Mouse (Mus musculus) liver, postnatal 0 days (tissue): ENCODE results near the gene Zbtb3. TPM values are rescaled to one million over a fixed set of nuclear protein-coding genes. Genes with fewer than 3 reads are reported as not detected.
A peak's percentile ranks its signal among the peaks of the same experiment; 100 is the strongest.

Experiments
- ATAC-seq: fragments of 200-750 bp; cut with Nextera tagmentation; 2 replicates; pipeline ENCODE4 v1.8.0; 2017; ENCODE audit warnings: mild to moderate bottlenecking, moderate library complexity
- DNase-seq: peaks from one replicate; pipeline ENCODE4 v3.0.0-alpha.2; 2016
- H3K27ac ChIP-seq: fragments of 300-500 bp; sonication (generic); 2 replicates; pipeline ENCODE4 v1.5.1; 2014; ENCODE audit warnings: antibody characterized with exemption, moderate library complexity, mild to moderate bottlenecking, low read depth
- H3K27me3 ChIP-seq: fragments of 300-500 bp; sonication (generic); 2 replicates; pipeline ENCODE4 v1.6.1; 2014; ENCODE audit warnings: low read length, control low read depth, mixed read lengths; ENCODE audit not compliant: insufficient read depth
- H3K36me3 ChIP-seq: fragments of 300-500 bp; sonication (generic); replicated peaks from 2 replicates; pipeline ENCODE4 v1.6.1; 2014; ENCODE audit warnings: mild to moderate bottlenecking, control low read depth, low read length, moderate library complexity, mixed read lengths; ENCODE audit not compliant: insufficient read depth
- H3K4me1 ChIP-seq: fragments of 300-500 bp; sonication (generic); 2 replicates; pipeline ENCODE4 v1.6.1; 2014; ENCODE audit warnings: antibody characterized with exemption, mild to moderate bottlenecking, control low read depth; ENCODE audit not compliant: insufficient read depth
- H3K4me2 ChIP-seq: fragments of 300-500 bp; sonication (generic); 2 replicates; pipeline ENCODE4 v1.6.1; 2014; ENCODE audit warnings: low read depth, mild to moderate bottlenecking, low read length, moderate library complexity, mixed read lengths
- H3K4me3 ChIP-seq: fragments of 300-500 bp; sonication (generic); 2 replicates; pipeline ENCODE4 v1.5.1; 2014; ENCODE audit warnings: low read depth, low read length
- H3K9ac ChIP-seq: fragments of 300-500 bp; sonication (generic); replicated peaks from 2 replicates; pipeline ENCODE4 v1.6.1; 2014; ENCODE audit warnings: mild to moderate bottlenecking, moderate library complexity
- H3K9me3 ChIP-seq: fragments of 300-500 bp; sonication (generic); 2 replicates; pipeline ENCODE4 v1.6.1; 2016; ENCODE audit warnings: mild to moderate bottlenecking, control low read depth, low read length, mixed read lengths
- CTCF ChIP-seq: sonication (generic); IDR thresholded peaks from 2 replicates; pipeline ENCODE4 v1.5.1; 2016; ENCODE audit warnings: antibody characterized with exemption, low read depth
- EP300 ChIP-seq: IDR thresholded peaks from 2 replicates; pipeline ENCODE4 v1.6.1; 2016; ENCODE audit warnings: antibody characterized with exemption, low read depth, mild to moderate bottlenecking
- WGBS: fragments of 180-500 bp; shearing (Covaris S2); extraction: QIAGEN DNeasy Blood & Tissue Kit; methylation state at CpG from one replicate; pipeline ENCODE4 v1.1.7; 2014; ENCODE audit not compliant: insufficient replicate concordance; 5-methylcytosine and 5-hydroxymethylcytosine counted together
- polyA plus RNA-seq: library from polyadenylated mRNA; unstranded; fragments of >200 nt; fragmentation: Nextera tagmentation; extraction: Ambion mirVana; gene quantifications from 2 replicates; pipeline ENCODE4 v1.2.1, GENCODE M21; 2015

Gene Zbtb3
- polyA plus RNA-seq, 1 experiment from 2014 or later: 0.82 TPM

GRCm38 (mm10) chr19:8798264-8798946, 4.0 kb upstream of the Zbtb3 start, which contains the start of gene Polr2g:
TSS of gene Polr2g (minus strand) at chr19:8798577.
- H3K9ac ChIP-seq: peak within 1 kb of the TSS; percentile 73
- H3K9me3 ChIP-seq: no peaks in the 10 kb centered on the region
- H3K4me1 ChIP-seq: peaks cover 25% of the 10 kb centered on the region
- under 1% methylated on average over 25 of the region's 25 CpGs for whole genome bisulfite sequencing
- peak within 1 kb of the TSS; percentile 68 for H3K4me3 ChIP-seq
- no peaks in the 10 kb centered on the region for H3K27me3 ChIP-seq
- peaks cover 23% of the 10 kb centered on the region for H3K36me3 ChIP-seq
- H3K4me2 ChIP-seq: peak within 1 kb of the TSS; percentile 80
- ATAC-seq (peak; percentile 64), DNase-seq (peak; percentile 91)
- H3K27ac ChIP-seq: peak within 1 kb of the TSS; percentile 77
- TF ChIP-seq CTCF: no peak
- TF ChIP-seq EP300: 0 out of 2 replicates have a peak, but pooled peaks have one; percentile 19

- ATAC-seq: no peak
- H3K4me1 ChIP-seq: peaks cover 27% of the 10 kb centered on the region
Measured at GRCm38 (mm10) chr19:8798947-8799315, 3.4 kb upstream of the Zbtb3 start.

DNA sequence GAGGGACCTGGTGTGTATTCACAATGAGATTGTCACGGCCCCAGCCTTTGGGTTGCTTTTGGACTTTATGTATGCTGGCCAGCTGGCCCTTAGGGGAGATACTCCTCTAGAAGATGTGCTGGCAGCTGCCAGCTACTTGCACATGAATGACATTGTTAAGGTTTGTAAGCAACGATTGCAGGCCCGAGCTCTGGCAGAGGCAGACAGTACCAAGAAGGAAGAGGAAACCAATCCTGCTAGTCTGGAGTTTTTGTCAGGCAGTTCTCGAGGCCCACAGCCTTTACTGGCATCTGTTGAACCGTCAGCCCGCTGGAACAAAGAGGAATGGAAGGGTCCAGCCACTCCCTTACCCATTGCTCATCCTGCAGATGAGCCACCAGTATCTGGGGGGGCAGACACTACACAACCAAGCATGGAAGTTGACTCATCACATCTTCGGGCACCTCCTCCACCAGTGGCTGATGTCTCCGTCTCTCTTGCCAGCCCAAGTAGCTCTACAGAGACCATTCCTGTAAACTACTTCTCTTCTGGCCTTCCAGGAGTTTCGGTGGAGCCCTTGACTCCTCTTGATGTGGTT, 937 bp downstream of the Zbtb3 start:
- Histone ChIP-seq H3K4me1 (peaks cover 19% of the 10 kb centered on the region), H3K9ac (no peak overlapping the region; the same call in 1 of the 2 replicates), H3K36me3 (peaks cover 8% of the 10 kb centered on the region), H3K4me2 (peak overlapping the region; percentile 84; the same call in 1 of the 2 replicates), H3K4me3 (no peak overlapping the region), H3K27ac (peak overlapping the region; percentile 36), H3K9me3 (no peaks in the 10 kb centered on the region), H3K27me3 (no peaks in the 10 kb centered on the region)
- TF ChIP-seq CTCF (no peak), EP300 (no peak)
- DNase-seq: no peak
- WGBS: 73% methylated on average over 9 of the region's 9 CpGs
- ATAC-seq: no peak

More at GRCm38 (mm10) chr19:8798947-8799315, 3.4 kb upstream of the Zbtb3 start:
- peak overlapping the region; percentile 80 for H3K4me2 ChIP-seq
- no peaks in the 10 kb centered on the region for H3K27me3 ChIP-seq
- TF ChIP-seq EP300: no peak
- DNase-seq: no peak
- H3K9ac ChIP-seq: no peak overlapping the region
- no peaks in the 10 kb centered on the region for H3K9me3 ChIP-seq
- peak overlapping the region; percentile 68 for H3K4me3 ChIP-seq
- no peak overlapping the region for H3K27ac ChIP-seq
- H3K36me3 ChIP-seq: peaks cover 17% of the 10 kb centered on the region

GRCm38 (mm10) chr19:8803879-8804660, 1.7 kb downstream of the Zbtb3 start:
- Histone ChIP-seq H3K4me3 (no peak overlapping the region), H3K9ac (no peak overlapping the region), H3K9me3 (no peaks in the 10 kb centered on the region), H3K27ac (no peak overlapping the region), H3K36me3 (peaks cover 12% of the 10 kb centered on the region), H3K4me1 (peaks cover 19% of the 10 kb centered on the region), H3K4me2 (no peak overlapping the region), H3K27me3 (no peaks in the 10 kb centered on the region)
- ATAC-seq: no peak
- TF ChIP-seq CTCF (no peak), EP300 (no peak)
- DNase-seq: no peak
- 74% methylated on average over 11 of the region's 11 CpGs for WGBS

GRCm38 (mm10) chr19:8806810-8807209, 4.5 kb downstream of the Zbtb3 start:
- Histone ChIP-seq H3K4me2 (no peak overlapping the region), H3K27me3 (no peaks in the 10 kb centered on the region), H3K27ac (peak overlapping the region; percentile 18; the same call in 1 of the 2 replicates), H3K4me1 (peaks cover 12% of the 10 kb centered on the region), H3K4me3 (no peak overlapping the region), H3K36me3 (peaks cover 32% of the 10 kb centered on the region), H3K9me3 (no peaks in the 10 kb centered on the region), H3K9ac (no peak overlapping the region)
- WGBS: 86% methylated on average over 5 of the region's 5 CpGs
- DNase-seq: no peak
- ATAC-seq: no peak
- no peak for TF ChIP-seq CTCF
- no peak for TF ChIP-seq EP300

- ATAC-seq (no peak), DNase-seq (no peak)
- Histone ChIP-seq H3K4me3 (no peak overlapping the region), H3K4me1 (peaks cover 7% of the 10 kb centered on the region), H3K27ac (no peak overlapping the region), H3K36me3 (peaks cover 36% of the 10 kb centered on the region), H3K9ac (no peak overlapping the region), H3K27me3 (no peaks in the 10 kb centered on the region), H3K4me2 (no peak overlapping the region), H3K9me3 (no peaks in the 10 kb centered on the region)
- TF ChIP-seq EP300: no peak
- TF ChIP-seq CTCF: peak; percentile 39
- whole genome bisulfite sequencing: 81% methylated on average over 11 of the region's 11 CpGs
Measured at GRCm38 (mm10) chr19:8815812-8816211, 13.5 kb downstream of the Zbtb3 start.
